Mouse (Mus musculus) lung, adult 2 months (tissue): ENCODE results near the gene Ctcfl.

Experiments used
- CTCF ChIP-seq: fragments of 200-500 bp; IDR thresholded peaks from 2 replicates; pipeline ENCODE4 v1.5.1; 2011; ENCODE audit warnings: mild to moderate bottlenecking, low read length, control low read depth; ENCODE audit not compliant: insufficient read depth
- POLR2A ChIP-seq: fragments of 200-500 bp; IDR thresholded peaks from 2 replicates; pipeline ENCODE4 v1.6.1; 2011; ENCODE audit warnings: low read depth, mild to moderate bottlenecking, control low read depth, low read length, borderline replicate concordance; ENCODE audit errors: extremely low read depth

GRCm38 (mm10) chr2:173158390-173159055 lies 39.2 kb upstream of the Ctcfl start:
- TF ChIP-seq POLR2A (no peak), CTCF (no peak)
